Mouse (Mus musculus): ENCODE measurements around the gene Sipa1l1. TPM values are rescaled to one million over a fixed set of nuclear protein-coding genes. Genes with fewer than 3 reads are reported as not detected.

The Sipa1l1 gene
- polyA plus RNA-seq, 1 experiment from 2014 or later, result 14.1 TPM

DNA sequence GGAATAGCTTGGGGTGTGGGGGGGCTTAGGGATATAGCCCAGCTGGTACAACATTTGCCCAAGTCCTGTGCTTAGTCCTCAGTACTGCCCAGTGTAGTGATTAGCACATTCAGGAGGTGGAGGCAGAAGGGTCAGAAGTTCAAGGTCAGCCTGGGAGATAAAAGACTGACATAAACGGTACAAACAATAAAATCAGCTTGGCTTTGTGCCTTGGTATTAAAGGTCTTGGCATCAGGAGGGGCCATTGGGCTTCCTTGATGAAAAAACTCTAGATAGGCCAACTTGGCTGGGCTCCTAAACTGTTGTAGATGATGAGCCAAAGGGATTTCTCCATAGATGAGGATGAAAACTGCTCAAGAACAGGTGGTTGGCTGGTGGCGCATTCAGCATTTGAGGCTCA lies 283.3 kb downstream of the Sipa1l1 start:
- no peaks in the 10 kb centered on the region for H3K27me3 ChIP-seq (ENCODE audit: control insufficient read depth, insufficient read depth, low read length)
- no peaks in the 10 kb centered on the region for H3K9me3 ChIP-seq (ENCODE audit: control insufficient read depth, low read length)
- 82% methylated on average over 2 of the region's 2 CpGs for WGBS
- H3K27ac ChIP-seq, result no peak overlapping the region
- H3K9ac ChIP-seq, result no peak overlapping the region
- DNase-seq (ENCODE audit: low spot score), result no peak
- H3K4me3 ChIP-seq (replicated peaks; ENCODE audit: low read length), result no peak overlapping the region
- H3K4me1 ChIP-seq (replicated peaks; ENCODE audit: control insufficient read depth, insufficient read depth, low read length), result no peaks in the 10 kb centered on the region
- H3K4me2 ChIP-seq (replicated peaks), result no peak overlapping the region
- ATAC-seq (ENCODE audit: low FRiP score), result no peak
- H3K36me3 ChIP-seq (replicated peaks; ENCODE audit: control insufficient read depth, insufficient read depth), result peaks cover 8% of the 10 kb centered on the region

DNA sequence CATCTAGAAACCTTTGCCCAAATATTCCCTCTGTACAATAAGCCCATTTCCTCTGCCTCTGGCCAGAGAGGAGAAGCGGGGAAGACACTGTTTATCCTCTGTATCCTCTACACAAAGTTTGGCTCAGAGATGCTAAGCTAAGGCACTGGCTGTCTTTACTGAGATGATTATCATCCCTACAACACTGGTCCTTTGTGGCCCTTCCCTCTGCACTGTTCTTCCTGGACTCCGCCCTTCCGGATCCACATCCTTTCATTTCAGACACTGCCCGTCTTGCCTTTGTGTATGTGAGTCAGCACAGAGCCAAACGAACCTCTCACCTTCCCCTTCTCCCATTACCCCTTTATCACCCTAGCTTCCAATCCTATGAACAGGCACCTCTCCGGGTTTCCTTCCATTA lies 285.3 kb downstream of the Sipa1l1 start:
- no peak overlapping the region for H3K4me2 ChIP-seq (replicated peaks)
- H3K36me3 ChIP-seq (replicated peaks; ENCODE audit: control insufficient read depth, insufficient read depth), result no peaks in the 10 kb centered on the region; the same call in 1 of the 2 replicates
- DNase-seq (ENCODE audit: low spot score) (no peak), ATAC-seq (ENCODE audit: low FRiP score) (no peak)
- WGBS, result 84% methylated on average over 6 of the region's 6 CpGs
- H3K4me3 ChIP-seq (replicated peaks; ENCODE audit: low read length), result no peak overlapping the region
- no peaks in the 10 kb centered on the region for H3K27me3 ChIP-seq (ENCODE audit: control insufficient read depth, insufficient read depth, low read length)
- H3K4me1 ChIP-seq (replicated peaks; ENCODE audit: control insufficient read depth, insufficient read depth, low read length), result no peaks in the 10 kb centered on the region
- H3K9ac ChIP-seq, result no peak overlapping the region
- H3K27ac ChIP-seq, result no peak overlapping the region
- no peaks in the 10 kb centered on the region for H3K9me3 ChIP-seq (ENCODE audit: control insufficient read depth, low read length)

DNA sequence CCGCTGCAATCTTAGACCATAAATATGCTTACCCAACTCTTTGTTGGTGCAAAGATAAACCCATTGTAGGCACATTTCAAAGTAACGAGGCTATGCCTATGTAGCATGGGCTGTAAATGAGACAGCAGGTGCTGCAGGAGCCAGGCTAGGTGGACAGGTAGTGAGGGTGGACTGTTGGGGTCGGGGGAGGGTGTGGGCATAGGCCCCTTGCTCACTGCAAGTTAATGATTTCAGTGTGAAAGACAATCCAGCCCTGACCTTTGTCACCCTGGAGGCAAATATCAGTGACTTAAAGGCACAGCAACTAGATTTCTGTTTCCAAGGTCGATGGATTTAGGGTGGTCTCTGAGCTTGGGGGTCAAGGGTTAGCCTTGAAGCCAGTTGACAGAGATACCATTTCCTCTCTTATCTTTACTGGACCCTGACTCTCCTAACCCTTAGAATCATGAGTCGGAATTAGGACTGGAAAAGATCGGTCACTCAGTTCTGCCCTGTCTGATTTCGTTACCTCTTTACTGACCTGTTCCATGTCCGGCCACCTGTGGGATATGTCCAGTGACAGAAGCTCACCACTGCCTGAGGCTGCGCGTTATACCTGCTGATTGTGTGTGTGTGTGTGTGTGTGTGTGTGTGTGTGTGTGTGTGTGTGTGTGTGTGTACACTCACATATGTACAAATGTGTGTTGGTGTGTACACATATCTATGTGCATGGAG lies 286.7 kb downstream of the Sipa1l1 start:
- ATAC-seq (ENCODE audit: low FRiP score) (no peak), DNase-seq (ENCODE audit: low spot score) (no peak)
- Histone ChIP-seq H3K4me2 (replicated peaks) (no peak overlapping the region), H3K9ac (no peak overlapping the region), H3K36me3 (replicated peaks; ENCODE audit: control insufficient read depth, insufficient read depth) (no peaks in the 10 kb centered on the region), H3K4me3 (replicated peaks; ENCODE audit: low read length) (no peak overlapping the region), H3K27me3 (ENCODE audit: control insufficient read depth, insufficient read depth, low read length) (no peaks in the 10 kb centered on the region), H3K4me1 (replicated peaks; ENCODE audit: control insufficient read depth, insufficient read depth, low read length) (no peaks in the 10 kb centered on the region), H3K9me3 (ENCODE audit: control insufficient read depth, low read length) (no peaks in the 10 kb centered on the region), H3K27ac (no peak overlapping the region)
- 87% methylated on average over 10 of the region's 10 CpGs for WGBS

DNA sequence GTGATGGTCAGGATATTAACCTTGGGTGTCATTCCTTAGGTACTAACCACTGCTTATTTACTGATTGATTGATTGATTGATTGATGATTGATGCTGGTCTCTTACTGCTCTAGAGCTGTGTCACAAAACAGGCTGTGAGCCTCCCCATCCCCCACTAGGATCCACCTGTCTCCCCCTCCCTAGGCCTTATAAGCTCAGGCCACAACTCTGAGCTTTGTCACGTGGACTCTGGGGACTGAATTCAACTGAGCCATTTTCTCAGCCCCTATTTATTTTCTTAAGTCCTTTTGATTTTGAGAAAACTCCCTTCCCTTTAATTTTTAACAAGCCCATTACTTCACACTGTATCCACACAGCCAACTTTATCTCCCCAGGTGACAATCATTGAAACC lies 287.3 kb downstream of the Sipa1l1 start:
- DNase-seq (ENCODE audit: low spot score), result no peak
- Histone ChIP-seq H3K4me1 (replicated peaks; ENCODE audit: control insufficient read depth, insufficient read depth, low read length) (no peaks in the 10 kb centered on the region), H3K9me3 (ENCODE audit: control insufficient read depth, low read length) (no peaks in the 10 kb centered on the region), H3K36me3 (replicated peaks; ENCODE audit: control insufficient read depth, insufficient read depth) (no peaks in the 10 kb centered on the region), H3K4me3 (replicated peaks; ENCODE audit: low read length) (no peak overlapping the region), H3K9ac (no peak overlapping the region), H3K27ac (no peak overlapping the region), H3K4me2 (replicated peaks) (no peak overlapping the region), H3K27me3 (ENCODE audit: control insufficient read depth, insufficient read depth, low read length) (no peaks in the 10 kb centered on the region)
- no peak for ATAC-seq (ENCODE audit: low FRiP score)
- WGBS, result 62% methylated on average over 1 of the region's 1 CpGs

DNA sequence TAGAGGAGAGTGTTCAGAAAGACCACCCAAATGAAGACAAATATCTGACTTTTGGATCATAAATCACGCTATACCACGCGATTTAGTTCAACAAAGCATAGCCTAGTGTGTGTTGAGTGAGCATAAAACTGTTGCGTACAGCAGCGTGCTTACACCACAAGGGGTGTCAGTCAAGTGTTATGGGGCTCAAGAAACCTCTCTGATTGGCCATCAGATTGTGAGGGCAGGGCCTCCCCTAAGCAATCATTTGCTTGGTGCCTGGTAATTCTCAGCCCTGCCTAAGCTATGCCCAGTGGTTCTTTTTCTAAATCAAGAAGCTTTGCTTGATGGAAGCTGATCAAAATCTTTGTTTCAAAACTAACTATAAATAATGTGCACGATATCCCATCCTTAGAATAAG lies 288.5 kb downstream of the Sipa1l1 start:
- Histone ChIP-seq H3K9ac (no peak overlapping the region), H3K9me3 (ENCODE audit: control insufficient read depth, low read length) (no peaks in the 10 kb centered on the region), H3K4me3 (replicated peaks; ENCODE audit: low read length) (no peak overlapping the region), H3K27ac (no peak overlapping the region), H3K4me2 (replicated peaks) (no peak overlapping the region), H3K4me1 (replicated peaks; ENCODE audit: control insufficient read depth, insufficient read depth, low read length) (no peaks in the 10 kb centered on the region), H3K27me3 (ENCODE audit: control insufficient read depth, insufficient read depth, low read length) (no peaks in the 10 kb centered on the region), H3K36me3 (replicated peaks; ENCODE audit: control insufficient read depth, insufficient read depth) (no peaks in the 10 kb centered on the region)
- DNase-seq (ENCODE audit: low spot score) (no peak), ATAC-seq (ENCODE audit: low FRiP score) (no peak)
- 90% methylated on average over 6 of the region's 6 CpGs for WGBS

DNA sequence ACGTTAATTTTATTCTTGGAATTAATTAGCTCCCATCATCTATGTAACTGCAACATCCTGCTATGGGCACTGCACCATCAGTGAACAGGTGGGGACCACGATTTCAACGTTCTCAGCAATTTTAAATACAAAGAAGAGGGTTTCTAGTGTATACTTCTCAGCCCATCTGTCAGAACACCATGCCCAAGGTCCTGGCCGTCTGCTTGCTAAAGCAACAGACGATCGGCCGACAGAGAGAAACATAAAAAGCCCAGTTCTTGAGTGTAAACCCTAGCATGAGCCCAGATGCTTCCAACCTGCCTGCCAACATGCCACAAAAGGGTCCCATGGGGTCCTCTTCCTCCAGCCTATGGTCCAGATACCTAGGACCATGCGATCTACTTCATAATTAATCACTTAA lies 288.9 kb downstream of the Sipa1l1 start:
- Histone ChIP-seq H3K4me2 (replicated peaks) (no peak overlapping the region), H3K4me3 (replicated peaks; ENCODE audit: low read length) (no peak overlapping the region), H3K36me3 (replicated peaks; ENCODE audit: control insufficient read depth, insufficient read depth) (no peaks in the 10 kb centered on the region), H3K9me3 (ENCODE audit: control insufficient read depth, low read length) (no peaks in the 10 kb centered on the region), H3K27me3 (ENCODE audit: control insufficient read depth, insufficient read depth, low read length) (no peaks in the 10 kb centered on the region), H3K4me1 (replicated peaks; ENCODE audit: control insufficient read depth, insufficient read depth, low read length) (no peaks in the 10 kb centered on the region), H3K27ac (no peak overlapping the region), H3K9ac (no peak overlapping the region)
- 87% methylated on average over 8 of the region's 8 CpGs for WGBS
- DNase-seq (ENCODE audit: low spot score), result no peak
- no peak for ATAC-seq (ENCODE audit: low FRiP score)

DNA sequence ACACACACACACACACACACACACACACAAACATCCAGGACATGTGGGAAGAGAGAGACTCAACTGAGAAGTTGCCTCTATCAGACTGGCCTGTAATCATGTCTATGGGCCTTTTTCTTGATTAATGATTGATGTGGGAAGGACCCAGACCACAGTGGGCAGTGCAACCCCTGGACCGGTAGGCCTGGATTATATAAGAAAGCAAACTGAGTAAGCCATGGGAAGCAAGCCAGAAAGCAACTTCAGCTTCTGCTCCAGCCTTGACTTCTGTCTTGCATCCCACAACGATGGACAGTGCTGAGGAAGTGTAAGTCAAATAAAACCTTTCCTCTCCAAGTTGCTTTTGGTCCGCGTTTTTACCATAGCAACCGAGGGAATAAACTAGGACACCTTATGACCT lies 298.1 kb downstream of the Sipa1l1 start:
- H3K27me3 ChIP-seq (ENCODE audit: control insufficient read depth, insufficient read depth, low read length), result no peaks in the 10 kb centered on the region
- H3K9me3 ChIP-seq (ENCODE audit: control insufficient read depth, low read length), result no peaks in the 10 kb centered on the region
- no peak overlapping the region for H3K9ac ChIP-seq
- no peaks in the 10 kb centered on the region for H3K4me1 ChIP-seq (replicated peaks; ENCODE audit: control insufficient read depth, insufficient read depth, low read length)
- H3K36me3 ChIP-seq (replicated peaks; ENCODE audit: control insufficient read depth, insufficient read depth), result no peaks in the 10 kb centered on the region
- H3K4me2 ChIP-seq (replicated peaks), result no peak overlapping the region
- ATAC-seq (ENCODE audit: low FRiP score) (no peak), DNase-seq (ENCODE audit: low spot score) (no peak)
- no peak overlapping the region for H3K27ac ChIP-seq
- no peak overlapping the region for H3K4me3 ChIP-seq (replicated peaks; ENCODE audit: low read length)
- WGBS, result 82% methylated on average over 5 of the region's 5 CpGs

DNA sequence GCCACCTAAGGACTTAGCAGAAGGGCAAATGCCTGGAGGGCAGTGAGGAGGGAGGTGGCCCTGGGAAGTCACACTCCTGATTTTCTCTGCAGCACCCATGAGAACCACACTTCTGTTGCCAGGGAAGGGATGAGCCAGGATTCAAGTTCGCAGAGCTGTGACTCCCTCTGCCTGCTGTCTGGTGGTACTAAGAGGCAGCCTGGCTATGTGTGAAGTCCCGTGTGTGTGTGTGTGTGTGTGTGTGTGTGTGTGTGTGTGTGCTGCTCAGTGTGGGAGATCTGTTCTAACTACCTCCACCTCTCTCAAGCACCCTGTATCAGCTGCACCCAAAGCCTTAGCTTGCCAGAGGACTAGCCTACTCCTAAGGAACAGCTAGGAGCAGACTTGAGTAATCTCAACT lies 298.5 kb downstream of the Sipa1l1 start:
- no peak overlapping the region for H3K27ac ChIP-seq
- no peak overlapping the region for H3K4me2 ChIP-seq (replicated peaks)
- no peaks in the 10 kb centered on the region for H3K27me3 ChIP-seq (ENCODE audit: control insufficient read depth, insufficient read depth, low read length)
- H3K4me3 ChIP-seq (replicated peaks; ENCODE audit: low read length), result no peak overlapping the region
- DNase-seq (ENCODE audit: low spot score), result no peak
- H3K9ac ChIP-seq, result no peak overlapping the region
- ATAC-seq (ENCODE audit: low FRiP score), result no peak
- WGBS, result 75% methylated on average over 2 of the region's 2 CpGs
- H3K9me3 ChIP-seq (ENCODE audit: control insufficient read depth, low read length), result no peaks in the 10 kb centered on the region
- no peaks in the 10 kb centered on the region for H3K4me1 ChIP-seq (replicated peaks; ENCODE audit: control insufficient read depth, insufficient read depth, low read length)
- no peaks in the 10 kb centered on the region for H3K36me3 ChIP-seq (replicated peaks; ENCODE audit: control insufficient read depth, insufficient read depth)

DNA sequence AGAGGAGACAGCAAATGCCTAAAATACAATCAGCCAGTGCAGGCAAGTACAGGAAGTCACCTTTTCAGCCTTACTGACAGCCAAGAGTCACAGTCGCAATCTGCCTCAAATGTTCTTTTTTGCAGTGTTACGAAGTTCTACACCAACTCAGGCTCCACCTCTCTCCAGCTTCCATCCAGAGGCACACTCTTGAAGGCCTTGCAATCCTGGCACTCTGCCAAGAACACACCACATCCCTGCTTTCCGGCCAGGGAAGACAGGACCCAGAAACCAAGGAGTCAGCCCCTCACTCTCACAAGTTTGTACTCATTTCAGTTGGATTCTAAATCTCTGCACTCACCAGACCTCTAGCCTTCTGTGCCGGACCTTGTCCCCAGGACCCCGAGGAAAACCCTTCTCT lies 299.3 kb downstream of the Sipa1l1 start:
- no peaks in the 10 kb centered on the region for H3K4me1 ChIP-seq (replicated peaks; ENCODE audit: control insufficient read depth, insufficient read depth, low read length)
- no peak overlapping the region for H3K4me2 ChIP-seq (replicated peaks)
- WGBS, result 78% methylated on average over 5 of the region's 5 CpGs
- no peaks in the 10 kb centered on the region for H3K36me3 ChIP-seq (replicated peaks; ENCODE audit: control insufficient read depth, insufficient read depth)
- H3K9me3 ChIP-seq (ENCODE audit: control insufficient read depth, low read length), result no peaks in the 10 kb centered on the region
- DNase-seq (ENCODE audit: low spot score) (no peak), ATAC-seq (ENCODE audit: low FRiP score) (no peak)
- H3K27ac ChIP-seq, result no peak overlapping the region
- H3K9ac ChIP-seq, result no peak overlapping the region
- H3K27me3 ChIP-seq (ENCODE audit: control insufficient read depth, insufficient read depth, low read length), result no peaks in the 10 kb centered on the region
- H3K4me3 ChIP-seq (replicated peaks; ENCODE audit: low read length), result no peak overlapping the region

Measured in hindbrain, embryonic 14.5 days (tissue).